Mouse (Mus musculus) left cerebral cortex, adult 18-20 months (tissue): Measurements from ENCODE around the gene Sec14l2. TPM values are rescaled to one million over a fixed set of nuclear protein-coding genes. Genes with fewer than 3 reads are reported as not detected.

Source experiments
- DNase-seq, 2 experiments: peaks; one replicate each; pipeline ENCODE4 v3.0.0; 2021 to 2022; ENCODE audit warnings: low spot score in 2 of 2, mixed read lengths in 1 of 2
- long read RNA-seq, 2 experiments: library from polyadenylated mRNA; stranded (forward); transcript quantifications; one replicate each; pipeline ENCODE4 v2.0.0; 2021
- total RNA-seq, 2 experiments: library from RNA; stranded (reverse); gene quantifications; 2 replicates each; pipeline ENCODE4 v1.2.3; 2021

Gene Sec14l2
- 10 to 100 TPM; 39.6 to 40.9 TPM for total RNA-seq
- long read RNA-seq, experiment 1, transcript Sec14l2-201 (12 exons, 2,631 nt), result major isoform, 27 of 40 reads
- long read RNA-seq, experiment 1, partial matches to known transcripts, result 3 of 40 reads
- long read RNA-seq, experiment 1, other reads (novel, unspliced or antisense), result 10 of 40 reads
- long read RNA-seq, experiment 2, transcript Sec14l2-201 (12 exons, 2,631 nt), result major isoform, 16 of 22 reads
- long read RNA-seq, experiment 2, partial matches to known transcripts, result 1 of 22 reads
- long read RNA-seq, experiment 2, other reads (novel, unspliced or antisense), result 5 of 22 reads

DNA sequence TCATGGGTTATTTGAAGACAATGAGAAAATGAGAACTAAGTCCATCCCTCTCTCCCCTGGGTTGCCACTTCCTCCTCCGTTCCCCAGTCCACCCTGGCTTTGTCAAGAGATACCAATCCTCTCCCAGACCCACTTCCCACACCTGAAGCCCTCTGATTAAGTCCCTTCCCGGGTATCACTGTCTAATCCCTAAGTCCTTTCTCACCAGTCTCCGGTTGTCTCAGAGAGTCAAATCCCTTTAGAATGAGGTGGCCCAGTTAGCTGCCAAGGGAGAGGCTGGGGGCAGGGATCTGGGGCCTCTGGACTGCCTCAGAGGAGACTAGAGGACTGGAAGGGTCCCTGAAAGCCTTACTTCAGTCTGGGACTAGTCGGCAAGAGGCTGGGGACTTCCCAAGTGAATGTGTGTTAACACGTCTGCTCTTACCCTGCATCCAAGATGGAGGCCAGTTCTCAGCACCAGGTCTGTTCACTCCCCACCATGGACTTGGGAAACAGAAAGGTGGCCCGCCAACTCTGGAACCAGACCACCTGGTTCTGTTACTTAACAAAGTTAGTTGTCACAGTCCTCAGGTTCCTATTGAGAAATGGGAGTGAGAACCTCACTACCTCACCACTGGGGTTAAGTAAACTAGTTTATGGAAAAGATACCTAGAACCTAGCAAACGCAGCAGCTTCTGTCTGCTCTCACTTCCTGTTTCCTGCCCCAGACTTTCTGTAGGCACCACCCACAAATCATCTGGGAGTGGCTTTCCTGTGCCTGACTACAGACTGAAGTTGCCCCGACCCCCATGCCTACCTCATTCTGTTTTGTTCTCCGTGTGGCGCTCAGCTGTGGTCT lies at the start of gene Sec14l2:
Gene Sec14l2, minus strand, starts transcription at position 674 of the 838 bp plus-strand sequence.
- no peak for DNase-seq

DNA sequence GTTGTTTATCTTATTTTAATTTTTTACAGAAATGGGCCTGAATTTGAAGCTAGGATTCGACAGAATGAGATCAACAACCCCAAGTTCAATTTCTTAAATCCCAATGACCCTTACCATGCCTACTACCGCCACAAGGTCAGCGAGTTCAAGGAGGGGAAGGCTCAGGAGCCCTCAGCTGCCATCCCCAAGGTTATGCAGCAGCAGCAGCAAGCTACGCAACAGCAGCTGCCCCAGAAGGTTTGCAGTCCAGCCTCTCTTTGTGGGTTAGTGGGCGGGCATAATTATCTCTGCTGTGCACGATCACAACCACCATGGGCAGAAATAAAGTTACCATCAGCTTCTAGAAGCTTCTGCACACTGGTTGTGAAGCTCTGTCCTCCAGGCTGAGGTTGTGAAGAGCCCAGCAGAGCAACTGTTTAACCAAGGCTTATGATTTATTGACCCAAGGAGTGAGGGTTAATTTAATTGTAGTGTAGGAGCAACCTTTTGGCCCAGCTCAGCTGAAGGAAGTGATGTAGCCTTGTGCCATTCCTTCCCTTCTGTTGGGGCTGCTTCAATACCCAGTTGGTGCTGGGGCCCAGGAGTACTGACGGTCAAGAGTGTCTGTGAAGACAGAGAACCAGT lies 43.4 kb upstream of the Sec14l2 start:
- no peak for DNase-seq

DNA sequence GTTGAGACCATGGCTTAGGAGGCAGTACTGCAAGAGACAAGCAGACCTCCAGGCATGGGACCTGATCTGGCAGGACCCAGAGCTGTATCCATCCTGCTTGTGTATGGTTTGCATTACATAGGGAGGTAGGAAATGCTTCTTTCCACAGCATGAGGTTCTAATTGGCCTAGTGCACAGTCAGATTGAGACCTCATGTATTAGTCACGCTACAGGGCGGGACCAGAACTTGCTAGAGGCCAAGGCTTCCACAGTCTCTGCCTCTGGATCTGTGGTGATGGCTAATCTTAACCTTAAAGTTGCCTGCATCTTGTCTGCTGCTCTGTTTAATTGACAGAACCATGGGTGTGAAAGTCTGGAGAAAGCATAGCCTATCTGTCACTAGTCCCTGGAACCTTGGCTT lies 41.5 kb upstream of the Sec14l2 start:
- no peak for DNase-seq

DNA sequence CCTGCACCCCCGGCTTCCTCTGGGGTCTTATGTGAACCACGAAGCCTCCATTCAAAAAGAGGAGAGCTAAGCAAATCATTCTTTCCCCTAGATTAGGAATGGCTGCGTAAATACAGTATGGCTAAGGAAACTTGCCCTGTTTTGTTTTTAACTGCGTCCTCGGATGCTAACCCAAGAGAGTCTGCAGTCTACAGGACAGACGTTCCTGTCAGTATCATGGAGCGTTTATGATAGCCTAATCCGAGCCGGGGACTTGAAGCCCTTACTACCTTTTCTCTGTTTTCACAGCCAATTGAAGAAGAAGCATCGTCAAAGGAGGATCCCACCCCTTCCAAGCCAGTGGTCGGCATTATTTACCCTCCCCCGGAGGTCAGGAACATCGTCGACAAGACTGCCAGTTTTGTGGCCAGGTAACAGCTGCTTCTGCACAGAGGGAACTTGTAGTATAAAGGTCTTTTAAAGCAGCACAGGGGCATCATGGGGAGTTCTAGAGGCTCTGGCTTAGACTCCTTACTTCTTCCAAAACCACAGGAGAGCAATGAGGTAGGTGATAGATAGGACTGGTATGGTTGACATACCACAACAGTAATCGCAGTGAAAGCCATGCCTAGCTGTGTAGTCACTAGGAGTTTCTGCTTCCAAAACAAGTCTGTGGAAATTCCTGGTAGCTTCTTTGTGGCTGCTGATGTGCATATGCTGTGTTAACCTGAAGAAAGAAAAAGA lies 37.7 kb upstream of the Sec14l2 start:
- no peak for DNase-seq

DNA sequence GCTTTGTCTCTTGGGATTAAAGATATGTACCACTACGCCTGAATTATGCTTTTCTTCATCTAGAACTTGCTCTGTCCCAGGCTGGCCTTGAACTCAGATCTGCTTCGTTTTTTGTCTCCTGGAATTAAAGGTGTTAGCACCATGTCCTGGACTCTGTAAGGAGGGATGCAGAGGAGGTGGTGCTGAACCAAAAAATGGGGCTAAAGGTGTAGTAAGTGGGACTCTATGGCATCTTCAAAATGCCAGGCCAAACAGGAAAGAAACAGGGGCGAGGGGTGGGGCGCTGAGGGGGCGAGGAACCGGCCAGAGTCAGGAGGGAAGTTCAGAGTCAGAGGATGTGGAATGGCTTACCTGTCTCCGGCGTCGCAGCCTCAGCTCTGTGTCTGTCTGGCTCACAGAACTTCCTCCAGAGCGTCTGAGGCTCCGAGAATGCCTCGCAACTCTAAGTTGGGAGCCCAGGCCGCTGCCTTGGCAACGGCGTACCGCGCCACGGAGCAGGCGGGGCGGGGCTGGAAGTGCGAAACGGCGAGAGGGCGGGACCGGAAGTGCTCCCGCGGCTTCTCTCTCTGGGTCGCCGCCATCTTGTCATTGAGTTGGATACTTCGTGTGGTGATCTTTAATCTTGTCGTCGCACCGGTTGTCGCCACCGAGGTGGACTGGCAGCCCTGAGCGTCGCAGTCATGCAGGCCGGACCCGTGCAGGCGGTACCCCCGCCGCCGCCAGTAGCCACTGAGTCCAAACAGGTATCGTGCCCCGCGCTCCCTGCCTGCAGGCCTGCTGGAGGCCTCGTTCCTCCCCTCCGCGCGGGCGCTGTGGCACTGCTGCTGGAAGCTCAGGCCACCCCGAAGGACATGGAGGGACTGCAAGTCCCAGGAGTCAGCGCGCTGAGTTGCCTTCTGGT lies 36.8 kb upstream of the Sec14l2 start, which contains the start of the genes Ccdc157 and Sf3a1:
Gene Ccdc157, minus strand, starts transcription at position 486 of the 901 bp plus-strand sequence.
Gene Sf3a1, plus strand, starts transcription at position 543 of the 901 bp plus-strand sequence.
- DNase-seq, result peak; percentile 93 to 96

DNA sequence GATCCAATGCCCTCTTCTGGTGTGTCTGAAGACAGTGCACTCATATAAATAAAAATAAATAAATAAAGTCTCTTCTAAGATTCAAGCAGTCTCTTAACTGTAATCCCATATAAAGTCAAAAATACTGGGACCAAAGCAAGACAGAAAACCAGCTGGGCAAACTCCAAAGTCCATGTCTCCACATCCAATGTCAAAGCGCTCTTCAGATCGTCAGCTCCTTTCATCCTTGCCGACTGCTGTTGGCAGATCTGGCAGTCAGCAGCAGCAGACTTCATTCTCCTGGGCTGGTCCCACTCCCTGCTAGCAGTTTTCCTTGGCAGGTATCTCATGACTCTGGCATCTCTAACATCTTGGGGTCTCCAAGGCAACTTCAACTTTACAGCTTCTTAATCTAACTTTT lies 35.5 kb upstream of the Sec14l2 start:
- no peak for DNase-seq

DNA sequence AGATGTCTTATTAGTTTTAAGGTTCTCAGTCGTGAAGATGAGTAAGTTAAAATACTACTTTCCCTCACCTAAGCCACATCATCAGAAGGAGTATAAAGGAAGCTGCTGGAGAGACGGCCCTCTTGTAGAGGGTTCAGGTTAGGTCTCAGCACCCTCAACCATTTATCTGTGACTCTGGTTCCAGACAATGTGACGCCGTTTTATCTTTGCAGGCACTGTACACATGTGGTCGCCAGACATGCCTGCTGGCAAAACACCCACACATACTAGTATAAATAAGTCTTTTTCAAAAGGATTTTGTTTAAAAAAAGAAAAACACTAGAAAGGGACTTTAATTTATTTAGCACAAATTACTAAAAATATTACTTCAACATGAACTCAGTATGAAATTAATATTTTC lies 32.4 kb upstream of the Sec14l2 start:
- no peak for DNase-seq

DNA sequence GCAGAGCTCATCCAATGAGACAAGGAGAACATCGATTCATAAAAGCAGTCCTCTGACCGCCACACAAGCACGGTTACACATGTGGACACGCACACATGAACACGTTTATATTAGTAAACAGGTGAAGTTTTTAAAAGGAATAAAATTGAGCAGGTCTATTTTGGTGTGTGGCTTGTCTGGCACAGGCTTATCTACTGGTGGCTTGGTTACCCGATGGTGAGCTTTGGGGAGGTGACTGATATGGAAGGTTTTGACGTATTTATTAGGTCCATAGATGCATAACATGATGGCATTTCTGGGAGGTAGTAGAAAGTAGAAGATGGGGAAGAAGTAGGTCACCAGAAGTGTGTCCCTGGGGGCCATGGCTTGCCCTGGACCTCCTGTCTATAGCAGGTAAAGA lies 30.5 kb upstream of the Sec14l2 start:
- DNase-seq, result no peak

DNA sequence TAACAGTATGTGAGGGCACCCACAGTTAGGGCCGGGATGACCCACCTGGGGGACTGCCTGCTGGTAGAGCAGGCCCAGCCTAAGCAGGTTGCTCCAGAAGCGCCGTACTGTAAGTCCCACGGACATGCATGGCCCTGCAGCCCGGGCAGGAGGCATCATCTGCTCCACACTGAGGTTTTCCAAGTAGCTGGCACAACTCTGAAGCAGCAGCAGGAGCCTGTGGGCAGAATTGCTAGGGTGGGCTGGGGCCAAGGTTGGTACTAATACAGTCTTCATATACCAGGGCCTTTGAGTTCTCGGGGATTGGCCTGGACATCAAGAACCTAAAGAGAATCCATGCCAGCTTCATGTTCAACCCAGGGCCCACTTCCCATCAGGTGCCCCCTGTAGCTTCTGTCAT lies 26.7 kb upstream of the Sec14l2 start:
- no peak for DNase-seq

DNA sequence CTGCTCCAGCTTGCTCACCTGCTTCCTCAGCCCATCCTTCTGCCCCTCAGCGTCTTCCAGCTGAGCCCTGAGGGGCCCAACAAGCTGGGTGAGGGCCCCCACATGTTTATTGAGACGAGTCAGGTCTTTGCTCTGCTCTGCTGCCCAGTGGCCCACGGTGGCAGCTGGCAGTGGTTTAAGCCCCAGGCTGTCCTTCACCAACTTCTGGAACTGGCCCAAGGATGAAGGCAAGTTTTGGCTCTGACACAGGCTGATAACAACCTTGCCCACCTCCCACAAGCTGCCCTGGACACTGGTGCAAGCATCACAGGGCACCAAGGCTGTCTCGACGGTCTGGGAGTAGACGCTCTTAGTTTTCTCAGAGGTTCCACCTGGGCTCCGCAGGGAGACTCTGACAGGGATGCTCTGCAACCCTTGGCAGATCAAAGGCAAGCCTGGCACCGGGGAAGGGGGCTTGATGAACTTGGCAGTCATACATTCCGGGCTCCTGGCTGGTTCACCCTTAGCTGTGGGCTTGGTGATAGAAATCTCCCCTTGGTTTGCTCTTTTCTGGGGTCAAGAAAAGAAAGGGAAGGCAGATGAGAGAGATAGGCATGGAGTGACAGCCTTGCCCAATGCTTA lies 25.4 kb upstream of the Sec14l2 start:
- no peak for DNase-seq

DNA sequence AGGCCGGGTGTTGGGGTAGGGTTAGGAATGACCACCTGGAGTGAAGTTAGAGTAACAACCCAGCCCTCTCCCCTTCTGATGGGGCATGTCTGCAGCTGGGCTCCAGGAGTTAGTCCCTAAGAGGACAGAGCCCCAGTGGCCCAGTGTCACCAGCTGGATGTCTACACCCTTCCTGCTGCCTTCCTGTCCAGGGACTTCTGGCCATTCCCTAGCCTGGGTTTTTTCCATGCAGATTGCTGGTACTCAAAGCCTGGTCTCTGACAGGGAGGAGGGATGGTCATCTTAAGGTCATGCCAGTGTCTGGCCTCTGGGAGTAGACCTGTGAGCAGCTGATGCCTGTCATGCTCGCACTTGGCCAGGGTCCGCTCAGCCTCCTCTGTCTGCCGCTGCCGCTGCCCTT lies 24.9 kb upstream of the Sec14l2 start:
- DNase-seq, result no peak

DNA sequence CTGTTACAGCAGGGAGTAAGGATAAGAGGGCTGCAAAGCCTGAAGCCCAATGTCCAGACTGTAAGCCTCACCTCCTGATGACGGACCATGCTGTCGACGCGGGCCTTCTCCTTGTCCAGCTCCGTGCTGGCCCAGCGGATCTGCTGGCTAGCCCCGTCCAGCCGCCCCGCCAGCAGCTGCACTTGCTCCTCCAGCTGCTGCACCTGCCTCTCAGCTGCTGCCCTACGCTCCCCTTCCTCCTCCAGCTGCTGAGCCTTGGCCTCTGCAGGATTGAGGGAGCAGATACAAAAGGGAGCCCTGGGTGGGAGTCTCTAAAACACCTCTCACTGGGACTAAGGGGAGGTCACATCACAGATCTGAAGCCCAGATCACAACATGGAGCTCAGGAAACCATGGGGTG lies 23.9 kb upstream of the Sec14l2 start:
- no peak for DNase-seq

DNA sequence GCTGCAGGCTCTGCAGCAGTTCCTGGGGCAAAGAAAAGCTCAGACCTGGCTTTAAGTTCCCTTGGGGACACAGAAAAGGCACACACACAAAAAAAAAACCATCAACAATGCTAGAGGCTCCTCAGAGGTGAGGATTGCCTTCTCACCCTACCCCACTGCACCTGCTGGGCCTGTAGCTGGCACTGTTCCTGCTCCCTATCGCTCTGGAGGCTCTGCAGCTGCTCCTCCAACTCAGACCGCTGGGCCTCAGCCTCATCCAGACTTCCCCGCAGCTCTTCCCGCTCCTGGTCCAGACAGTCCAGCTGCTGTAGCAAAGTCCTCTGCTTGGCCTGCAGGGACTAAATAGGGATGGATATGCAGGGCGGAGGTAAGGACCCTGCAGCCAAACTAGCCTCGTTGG lies 23.2 kb upstream of the Sec14l2 start:
- DNase-seq, result no peak

DNA sequence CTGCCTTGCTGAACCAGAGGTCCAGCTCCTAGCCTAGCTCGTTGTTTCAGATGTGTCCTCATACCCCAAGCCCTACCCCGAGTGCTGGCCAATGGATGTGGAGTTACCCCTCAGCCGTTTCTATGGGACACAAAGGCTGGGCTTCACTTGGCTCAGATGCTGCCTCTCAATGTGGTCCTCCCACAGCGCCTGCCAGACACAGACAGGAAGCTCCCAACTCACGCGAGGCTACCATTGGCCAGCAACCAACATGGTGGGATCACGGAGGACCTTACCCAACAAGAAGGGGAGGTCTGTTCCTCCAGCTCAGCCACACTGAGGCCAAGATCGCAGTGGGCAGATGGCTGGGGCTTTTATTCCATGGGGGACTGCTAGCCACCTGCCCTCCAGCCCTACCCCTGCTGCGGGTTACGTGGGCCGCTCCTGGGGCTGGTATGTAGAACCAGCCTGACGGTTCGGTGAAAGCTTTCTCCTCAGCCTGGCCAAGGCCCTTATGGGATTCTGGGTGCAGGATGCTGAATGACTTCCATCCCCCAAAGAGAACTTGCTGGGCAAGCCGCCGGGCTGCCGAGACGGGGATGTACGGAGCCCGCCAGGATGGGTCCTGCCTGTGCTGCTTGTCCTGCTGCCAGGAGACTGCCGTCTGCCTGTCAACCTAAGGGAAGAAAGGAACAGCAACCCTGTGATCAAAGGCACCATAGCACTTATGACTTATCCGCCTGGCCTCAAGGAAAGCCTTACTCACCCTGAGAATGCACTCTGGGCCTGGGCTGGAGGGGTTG lies 20.3 kb upstream of the Sec14l2 start:
- DNase-seq, result no peak

DNA sequence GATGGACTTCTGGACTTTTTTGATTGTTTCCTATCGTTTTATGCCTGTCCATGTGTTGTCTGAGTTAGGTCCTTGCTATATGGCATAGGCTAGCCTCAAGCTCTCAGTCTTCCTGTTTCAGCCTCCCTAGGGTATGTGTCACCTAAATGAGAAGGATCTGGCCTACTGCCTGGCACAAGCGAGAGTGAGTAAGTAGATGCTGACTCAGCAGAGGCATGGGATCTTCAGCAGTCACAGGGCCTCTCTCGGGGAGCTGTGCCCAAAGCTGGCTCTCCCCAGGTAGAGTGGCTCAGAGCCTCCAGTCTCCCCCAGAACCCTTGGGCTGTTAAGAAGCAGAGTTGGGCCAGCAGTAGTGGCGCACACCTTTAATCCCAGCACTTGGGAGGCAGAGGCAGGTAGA lies 19.1 kb upstream of the Sec14l2 start:
- DNase-seq, result no peak

DNA sequence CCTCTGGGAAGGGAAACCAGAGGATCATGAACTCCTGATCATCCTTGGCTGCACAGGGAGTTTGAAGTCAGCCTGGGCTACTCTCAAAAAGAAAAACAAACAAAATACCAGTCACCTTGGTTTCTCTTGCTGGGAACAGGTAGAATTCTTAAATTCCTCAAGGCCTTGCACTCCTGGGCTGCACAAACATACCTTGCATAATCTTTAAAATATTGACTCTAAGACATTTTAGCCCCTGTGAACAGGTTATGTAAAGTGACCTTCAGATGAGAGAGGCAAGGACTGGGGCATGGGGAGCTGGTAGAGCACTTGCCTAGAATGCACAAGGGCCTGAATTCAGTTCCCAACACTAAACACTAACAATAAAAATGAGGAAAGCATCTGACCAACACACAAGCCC lies 18.3 kb upstream of the Sec14l2 start:
- no peak for DNase-seq

DNA sequence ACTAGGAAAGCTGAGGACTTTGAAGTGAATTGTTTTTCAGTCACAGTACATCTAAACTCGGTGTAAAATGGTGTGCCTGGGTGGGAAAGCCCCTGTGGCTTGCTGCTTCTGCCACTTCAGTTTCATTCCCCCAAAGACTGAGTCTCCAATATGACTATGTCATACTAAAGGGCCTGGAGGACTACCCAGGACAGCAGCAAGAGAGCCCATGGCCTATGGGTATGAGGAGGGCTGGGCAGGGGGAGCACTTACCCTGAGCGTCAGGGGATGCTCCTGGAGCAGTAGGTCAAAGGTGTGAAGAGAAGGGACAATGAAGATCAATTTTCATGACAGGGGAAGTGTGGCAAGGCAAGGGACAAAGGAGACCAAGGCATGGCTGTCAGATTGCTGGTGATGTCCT lies 15.7 kb upstream of the Sec14l2 start:
- no peak for DNase-seq

DNA sequence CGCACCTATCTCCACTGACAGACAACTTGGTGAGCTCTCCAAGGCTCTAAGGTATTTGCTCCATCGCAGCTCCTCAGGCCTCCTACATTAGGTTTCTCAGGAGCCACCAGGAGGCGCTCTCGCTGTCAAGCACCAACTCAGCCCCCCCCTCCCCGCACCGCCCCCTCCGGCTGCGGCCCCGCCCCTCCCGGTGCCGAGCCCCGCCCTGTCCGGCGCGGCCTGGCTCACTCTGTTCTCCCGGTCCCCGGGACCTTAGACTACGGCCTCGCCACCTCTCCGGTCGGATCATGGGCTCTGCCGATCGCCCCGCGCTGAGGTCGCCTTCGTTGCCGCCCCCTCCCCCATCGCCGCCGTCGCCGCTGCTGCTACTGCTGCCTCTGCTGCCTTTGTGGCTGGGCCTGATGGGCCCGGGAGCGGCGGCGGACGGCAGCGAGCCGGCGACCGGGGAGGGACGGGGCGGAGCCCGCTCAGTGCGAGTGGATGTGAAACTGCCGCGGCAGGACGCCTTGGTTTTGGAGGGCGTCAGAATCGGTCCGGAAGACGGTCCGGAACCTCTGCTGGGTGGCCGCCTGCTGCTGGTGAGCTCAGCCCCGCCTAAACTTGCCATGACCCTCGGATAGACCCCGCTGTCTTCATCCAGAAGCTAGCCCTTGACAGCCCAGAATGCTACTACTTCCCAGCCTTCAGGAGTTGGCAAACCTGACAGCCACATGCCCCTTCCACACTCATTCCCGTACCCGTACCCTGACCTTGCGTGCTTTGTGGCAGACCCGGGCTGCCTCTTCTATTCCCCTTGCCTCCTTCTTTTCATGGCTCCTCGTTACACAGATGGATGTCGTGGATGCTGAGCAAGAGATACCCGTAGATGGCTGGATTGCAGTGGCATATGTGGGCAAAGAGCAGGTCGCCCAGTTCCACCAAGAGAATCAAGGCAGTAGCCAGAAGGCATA lies 12.0 kb upstream of the Sec14l2 start, which contains the start of gene Rnf215:
Gene Rnf215, plus strand, starts transcription at position 217 of the 950 bp plus-strand sequence.
- DNase-seq, result peak; percentile 93 to 95
